Mouse (Mus musculus): ENCODE results near the gene Abcb6. TPM values are rescaled to one million over a fixed set of nuclear protein-coding genes. Genes with fewer than 3 reads are reported as not detected.

Gene Abcb6
- polyA plus RNA-seq, 1 experiment from 2014 or later = 18.8 TPM

GRCm38 (mm10) chr1:75187914-75188483 is 7.8 kb upstream of the Abcb6 start:
- Histone ChIP-seq H3K4me2 (ENCODE audit: low read depth, low read length) (no peak overlapping the region), H3K36me3 (ENCODE audit: control insufficient read depth, insufficient read depth, low read length) (peaks cover 31% of the 10 kb centered on the region)
- WGBS = 75% methylated on average over 2 of the region's 2 CpGs

DNA sequence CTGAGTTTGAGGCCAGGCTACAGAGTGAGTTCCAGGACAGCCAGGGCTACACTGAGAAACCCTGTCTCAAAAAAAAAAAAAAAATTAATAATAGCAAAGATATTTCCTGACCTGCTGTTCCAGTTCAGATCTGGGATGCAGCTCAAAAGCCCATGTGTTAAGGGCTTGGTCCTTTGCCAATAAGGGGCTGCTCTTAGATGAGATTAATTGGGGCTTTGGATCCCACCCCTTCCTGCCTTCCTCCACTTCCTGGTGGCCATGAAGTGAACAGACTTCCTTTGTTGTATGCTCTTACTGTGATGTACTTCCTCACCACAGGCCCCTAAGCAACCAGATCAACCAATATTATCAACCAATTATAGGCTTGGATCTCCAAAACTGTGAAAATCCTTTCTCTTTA is 6.9 kb upstream of the Abcb6 start:
- Histone ChIP-seq H3K4me2 (ENCODE audit: low read depth, low read length) (no peak overlapping the region), H3K27me3 (ENCODE audit: control insufficient read depth, insufficient read depth, low read depth, low read length) (no peaks in the 10 kb centered on the region), H3K4me3 (ENCODE audit: low read length) (no peak overlapping the region), H3K9me3 (ENCODE audit: control insufficient read depth, low read length) (0 out of 2 replicates have a peak, but pooled peaks cover 2% of the 10 kb centered on the region), H3K36me3 (ENCODE audit: control insufficient read depth, insufficient read depth, low read length) (peaks cover 38% of the 10 kb centered on the region), H3K9ac (ENCODE audit: low read length) (no peak overlapping the region), H3K27ac (ENCODE audit: low read length) (no peak overlapping the region), H3K4me1 (replicated peaks; ENCODE audit: control insufficient read depth, insufficient read depth, low read length) (no peaks in the 10 kb centered on the region; the same call in 1 of the 2 replicates)
- no peak for ATAC-seq (ENCODE audit: low read depth)

More at GRCm38 (mm10) chr1:75187914-75188483, 7.8 kb upstream of the Abcb6 start:
- H3K4me1 ChIP-seq (replicated peaks; ENCODE audit: control insufficient read depth, insufficient read depth, low read length) = peaks cover 1% of the 10 kb centered on the region; the same call in 1 of the 2 replicates
- H3K27ac ChIP-seq (ENCODE audit: low read length) = no peak overlapping the region
- H3K27me3 ChIP-seq (ENCODE audit: control insufficient read depth, insufficient read depth, low read depth, low read length) = no peaks in the 10 kb centered on the region
- no peak for ATAC-seq (ENCODE audit: low read depth)
- no peak overlapping the region for H3K9ac ChIP-seq (ENCODE audit: low read length)
- no peak overlapping the region for H3K4me3 ChIP-seq (ENCODE audit: low read length)
- no peaks in the 10 kb centered on the region for H3K9me3 ChIP-seq (ENCODE audit: control insufficient read depth, low read length)

GRCm38 (mm10) chr1:75185495-75185894 is 5.3 kb upstream of the Abcb6 start:
- H3K9ac ChIP-seq (ENCODE audit: low read length) = no peak overlapping the region
- peaks cover 4% of the 10 kb centered on the region; the same call in 1 of the 2 replicates for H3K4me1 ChIP-seq (replicated peaks; ENCODE audit: control insufficient read depth, insufficient read depth, low read length)
- H3K9me3 ChIP-seq (ENCODE audit: control insufficient read depth, low read length) = 0 out of 2 replicates have a peak, but pooled peaks cover 2% of the 10 kb centered on the region
- no peak overlapping the region for H3K4me2 ChIP-seq (ENCODE audit: low read depth, low read length)
- no peak overlapping the region for H3K4me3 ChIP-seq (ENCODE audit: low read length)
- no peaks in the 10 kb centered on the region for H3K27me3 ChIP-seq (ENCODE audit: control insufficient read depth, insufficient read depth, low read depth, low read length)
- H3K27ac ChIP-seq (ENCODE audit: low read length) = no peak overlapping the region
- H3K36me3 ChIP-seq (ENCODE audit: control insufficient read depth, insufficient read depth, low read length) = peaks cover 38% of the 10 kb centered on the region
- WGBS = 91% methylated on average over 11 of the region's 11 CpGs
- ATAC-seq (ENCODE audit: low read depth) = no peak

DNA sequence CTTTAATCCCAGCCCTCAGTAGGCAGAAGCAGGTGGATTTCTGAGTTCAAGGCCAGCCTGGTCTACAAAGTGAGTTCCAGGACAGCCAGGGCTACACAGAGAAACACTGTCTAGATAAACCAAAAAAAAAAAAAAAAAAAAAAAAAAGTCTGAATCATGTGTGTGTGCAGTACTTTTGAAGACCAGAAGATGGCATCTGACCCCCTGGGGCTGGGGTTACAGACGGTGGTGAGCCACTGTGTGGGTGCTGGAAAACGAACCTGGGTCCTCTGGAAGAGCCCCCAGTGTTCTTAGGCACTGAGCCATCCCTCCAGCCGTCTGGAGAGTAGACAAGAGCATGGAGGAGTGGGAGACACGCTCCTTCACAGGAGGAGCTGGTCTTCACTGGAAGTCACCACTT is 2.0 kb upstream of the Abcb6 start:
- H3K4me3 ChIP-seq (ENCODE audit: low read length) = no peak overlapping the region
- peaks cover 34% of the 10 kb centered on the region for H3K36me3 ChIP-seq (ENCODE audit: control insufficient read depth, insufficient read depth, low read length)
- H3K4me2 ChIP-seq (ENCODE audit: low read depth, low read length) = no peak overlapping the region
- H3K27ac ChIP-seq (ENCODE audit: low read length) = no peak overlapping the region
- ATAC-seq (ENCODE audit: low read depth) = no peak
- 0 out of 2 replicates have a peak, but pooled peaks cover 2% of the 10 kb centered on the region for H3K9me3 ChIP-seq (ENCODE audit: control insufficient read depth, low read length)
- H3K9ac ChIP-seq (ENCODE audit: low read length) = no peak overlapping the region
- H3K27me3 ChIP-seq (ENCODE audit: control insufficient read depth, insufficient read depth, low read depth, low read length) = no peaks in the 10 kb centered on the region
- 64% methylated on average over 4 of the region's 4 CpGs for WGBS
- H3K4me1 ChIP-seq (replicated peaks; ENCODE audit: control insufficient read depth, insufficient read depth, low read length) = peaks cover 14% of the 10 kb centered on the region

- no peak overlapping the region for H3K27ac ChIP-seq (ENCODE audit: low read length)
- H3K4me1 ChIP-seq (replicated peaks; ENCODE audit: control insufficient read depth, insufficient read depth, low read length) = peaks cover 14% of the 10 kb centered on the region
- no peak for ATAC-seq (ENCODE audit: low read depth)
- H3K36me3 ChIP-seq (ENCODE audit: control insufficient read depth, insufficient read depth, low read length) = peaks cover 30% of the 10 kb centered on the region
- WGBS = 65% methylated on average over 4 of the region's 4 CpGs
- no peak overlapping the region for H3K4me3 ChIP-seq (ENCODE audit: low read length)
- H3K27me3 ChIP-seq (ENCODE audit: control insufficient read depth, insufficient read depth, low read depth, low read length) = no peaks in the 10 kb centered on the region
- H3K9me3 ChIP-seq (ENCODE audit: control insufficient read depth, low read length) = 0 out of 2 replicates have a peak, but pooled peaks cover 2% of the 10 kb centered on the region
- H3K9ac ChIP-seq (ENCODE audit: low read length) = no peak overlapping the region
- H3K4me2 ChIP-seq (ENCODE audit: low read depth, low read length) = no peak overlapping the region
Measured at GRCm38 (mm10) chr1:75181377-75181870, 1.2 kb upstream of the Abcb6 start.

DNA sequence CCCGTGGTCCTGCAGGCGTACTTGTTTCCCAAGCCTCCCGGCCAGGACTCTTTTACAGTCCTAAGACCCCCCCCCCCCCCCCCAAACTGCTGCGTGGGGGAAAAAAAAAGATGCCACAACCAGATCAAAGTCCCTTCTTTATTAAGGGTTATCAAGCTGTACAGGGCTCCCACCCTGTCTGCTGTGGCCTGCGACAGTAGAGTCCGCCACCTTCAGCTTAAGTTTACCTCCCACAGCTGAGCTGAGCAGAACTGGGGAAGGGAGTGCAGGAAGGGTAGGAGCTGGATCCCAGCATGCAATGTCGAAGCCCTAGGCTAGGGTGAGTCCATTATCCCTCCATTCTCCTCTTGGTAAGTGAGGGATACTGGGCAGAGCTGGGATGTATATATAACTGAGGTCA is 549 bp upstream of the Abcb6 start:
- ATAC-seq (ENCODE audit: low read depth) = no peak
- peaks cover 14% of the 10 kb centered on the region for H3K4me1 ChIP-seq (replicated peaks; ENCODE audit: control insufficient read depth, insufficient read depth, low read length)
- WGBS = 29% methylated on average over 7 of the region's 7 CpGs
- peak overlapping the region; percentile 39; the same call in 1 of the 2 replicates for H3K9ac ChIP-seq (ENCODE audit: low read length)
- peaks cover 23% of the 10 kb centered on the region for H3K36me3 ChIP-seq (ENCODE audit: control insufficient read depth, insufficient read depth, low read length)
- 0 out of 2 replicates have a peak, but pooled peaks cover 2% of the 10 kb centered on the region for H3K9me3 ChIP-seq (ENCODE audit: control insufficient read depth, low read length)
- peak overlapping the region; percentile 97 for H3K4me2 ChIP-seq (ENCODE audit: low read depth, low read length)
- H3K27me3 ChIP-seq (ENCODE audit: control insufficient read depth, insufficient read depth, low read depth, low read length) = no peaks in the 10 kb centered on the region
- H3K27ac ChIP-seq (ENCODE audit: low read length) = no peak overlapping the region
- H3K4me3 ChIP-seq (ENCODE audit: low read length) = peak overlapping the region; percentile 66

DNA sequence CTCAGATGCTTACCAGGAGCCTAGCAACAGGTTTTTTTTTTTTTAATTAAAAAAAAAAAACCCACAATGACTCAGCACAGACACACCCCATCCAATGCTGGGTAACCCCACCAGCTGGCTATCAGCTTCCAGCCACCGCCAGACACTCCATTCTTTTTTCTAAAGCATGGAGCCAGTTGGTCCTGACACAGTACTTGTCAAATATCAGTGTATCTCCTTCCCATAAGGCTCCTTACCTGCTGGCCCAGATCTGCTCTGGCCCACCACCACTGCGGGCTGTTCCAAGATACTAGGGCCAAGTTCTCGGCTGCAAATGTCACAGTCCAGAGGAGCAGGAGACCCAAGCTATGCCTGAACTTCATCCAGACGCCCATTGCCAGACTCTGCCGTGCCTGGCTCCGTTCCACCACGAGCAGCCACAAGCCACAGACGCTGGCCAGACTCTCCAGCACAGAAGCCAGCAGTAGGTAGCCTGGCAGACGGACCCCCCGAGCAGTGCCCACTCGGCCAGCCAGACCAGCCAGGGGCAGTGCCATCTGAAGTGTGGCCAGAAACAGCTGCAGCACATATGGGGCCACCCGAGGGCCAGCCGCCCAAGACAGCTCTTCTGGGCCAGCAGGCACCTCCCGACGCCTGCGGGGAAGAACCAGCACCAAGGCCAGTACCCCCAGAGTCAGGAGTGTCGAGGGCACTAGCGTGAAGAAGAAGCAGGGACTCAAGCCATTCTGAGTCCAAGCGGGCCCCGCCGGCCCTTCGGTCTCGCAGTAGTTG is 673 bp downstream of the Abcb6 start:
- Histone ChIP-seq H3K27ac (ENCODE audit: low read length) (peak overlapping the region; percentile 14; the same call in 1 of the 2 replicates), H3K4me2 (ENCODE audit: low read depth, low read length) (peak overlapping the region; percentile 97), H3K4me3 (ENCODE audit: low read length) (peak overlapping the region; percentile 66), H3K36me3 (ENCODE audit: control insufficient read depth, insufficient read depth, low read length) (peaks cover 12% of the 10 kb centered on the region), H3K4me1 (replicated peaks; ENCODE audit: control insufficient read depth, insufficient read depth, low read length) (peaks cover 14% of the 10 kb centered on the region), H3K27me3 (ENCODE audit: control insufficient read depth, insufficient read depth, low read depth, low read length) (no peaks in the 10 kb centered on the region), H3K9ac (ENCODE audit: low read length) (peak overlapping the region; percentile 73), H3K9me3 (ENCODE audit: control insufficient read depth, low read length) (0 out of 2 replicates have a peak, but pooled peaks cover 2% of the 10 kb centered on the region)
- ATAC-seq (ENCODE audit: low read depth) = peak; percentile 43
- 4% methylated on average over 23 of the region's 23 CpGs for WGBS

DNA sequence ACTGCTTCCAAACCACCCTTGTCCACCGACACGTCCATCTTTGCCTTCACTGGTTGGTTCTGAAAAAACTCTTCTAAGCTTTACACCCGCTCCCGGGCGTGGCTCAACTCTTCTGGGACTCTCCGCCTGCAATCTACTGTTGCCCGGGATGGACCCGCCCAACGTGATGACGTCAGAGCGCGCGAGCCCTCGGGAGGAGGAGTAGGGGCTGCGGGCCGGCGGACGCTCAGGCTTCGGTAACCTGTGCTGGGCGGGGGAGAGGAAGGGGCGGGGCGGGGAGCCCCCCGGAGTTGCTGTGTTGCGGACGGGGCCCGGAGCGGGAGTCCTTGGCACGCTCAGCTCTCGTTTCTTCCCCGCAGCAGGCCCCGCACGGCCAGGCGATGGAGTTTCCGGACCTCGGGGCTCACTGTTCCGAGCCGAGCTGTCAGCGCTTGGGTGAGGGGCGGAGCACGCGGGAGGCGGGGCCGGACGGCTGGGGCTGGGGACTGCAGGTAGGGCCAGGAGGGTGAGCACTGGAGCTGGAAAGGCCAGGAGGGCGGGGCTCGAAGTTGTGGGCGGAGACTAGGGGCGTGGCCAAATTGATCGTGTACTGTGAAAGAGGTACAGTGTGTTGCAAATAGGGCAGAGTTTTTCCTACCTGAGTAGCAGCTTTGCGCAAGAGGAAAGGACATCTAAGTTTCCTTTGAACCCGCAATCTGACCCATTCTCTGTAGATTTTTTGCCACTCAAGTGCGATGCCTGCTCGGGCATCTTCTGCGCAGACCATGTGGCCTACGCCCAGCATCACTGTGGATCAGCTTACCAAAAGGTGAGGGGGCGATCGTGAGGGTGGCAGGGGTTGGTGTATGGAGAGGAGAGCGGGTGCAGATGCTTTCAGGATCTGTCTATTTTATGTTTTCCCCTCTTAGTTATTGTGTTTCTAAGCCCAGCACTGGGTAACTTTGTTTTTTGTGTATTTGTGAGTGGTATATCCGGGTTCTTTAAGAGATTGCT is 11.4 kb downstream of the Abcb6 start, which contains the start of gene Zfand2b:
Gene Zfand2b (plus strand): TSS at position 175 of the 993 bp plus-strand sequence.
- under 1% methylated on average over 49 of the region's 59 CpGs for WGBS

More for the DNA sequence above, 11.4 kb downstream of the Abcb6 start, which contains the start of gene Zfand2b:
- peak; percentile 99 for ATAC-seq (ENCODE audit: low read depth)
- H3K27me3 ChIP-seq (ENCODE audit: control insufficient read depth, insufficient read depth, low read depth, low read length) = no peaks in the 10 kb centered on the region
- H3K9ac ChIP-seq (ENCODE audit: low read length) = peak within 1 kb of the TSS; percentile 73
- H3K4me3 ChIP-seq (ENCODE audit: low read length) = peak within 1 kb of the TSS; percentile 62
- H3K36me3 ChIP-seq (ENCODE audit: control insufficient read depth, insufficient read depth, low read length) = peaks cover 26% of the 10 kb centered on the region
- H3K9me3 ChIP-seq (ENCODE audit: control insufficient read depth, low read length) = no peaks in the 10 kb centered on the region
- peaks cover 10% of the 10 kb centered on the region for H3K4me1 ChIP-seq (replicated peaks; ENCODE audit: control insufficient read depth, insufficient read depth, low read length)
- H3K27ac ChIP-seq (ENCODE audit: low read length) = peak within 1 kb of the TSS; percentile 75
- H3K4me2 ChIP-seq (ENCODE audit: low read depth, low read length) = peak within 1 kb of the TSS; percentile 71
